Mouse (Mus musculus) forebrain, embryonic 10.5 days (tissue): Measurements from ENCODE around the gene Gm10972. TPM values are rescaled to one million over a fixed set of nuclear protein-coding genes. Genes with fewer than 3 reads are reported as not detected.

Source experiments
- polyA plus RNA-seq: library from polyadenylated mRNA; unstranded; fragments of >200 nt; fragmentation: Nextera tagmentation; extraction: Ambion mirVana; gene quantifications from 2 replicates; pipeline ENCODE4 v1.2.1, GENCODE M21; 2016

The Gm10972 gene
- polyA plus RNA-seq, 1 experiment from 2014 or later = not detected

Other genes starting within 250 kb of the Gm10972 start
- 0.15 and 0.21 TPM in 2 replicates for gene Lingo4, start 244.6 kb upstream of the Gm10972 start, polyA plus RNA-seq
- 37.6 and 38.1 TPM in 2 replicates for gene Tdrkh, start 229.8 kb upstream of the Gm10972 start, polyA plus RNA-seq
- 70.9 and 74.5 TPM in 2 replicates for gene Mrpl9, start 199.8 kb upstream of the Gm10972 start, polyA plus RNA-seq
- gene Oaz3, start 199.2 kb upstream of the Gm10972 start, polyA plus RNA-seq = 0.62 and 0.81 TPM in 2 replicates
- 34.7 and 46.8 TPM in 2 replicates for gene Celf3, start 164.8 kb upstream of the Gm10972 start, polyA plus RNA-seq
- gene Riiad1, start 162.8 kb upstream of the Gm10972 start, polyA plus RNA-seq = 6.0 and 6.9 TPM in 2 replicates
- gene Snx27, start 60.4 kb upstream of the Gm10972 start, polyA plus RNA-seq = 41.2 and 46.5 TPM in 2 replicates
- 3.4 and 4.1 TPM in 2 replicates for gene Tuft1, start 15.8 kb downstream of the Gm10972 start, polyA plus RNA-seq
- not detected in 2 replicates for gene Selenbp2, start 50.4 kb downstream of the Gm10972 start, polyA plus RNA-seq
- gene Cgn, start 143.4 kb downstream of the Gm10972 start, polyA plus RNA-seq = 9.1 and 10.3 TPM in 2 replicates
- 18.5 and 20.3 TPM in 2 replicates for gene Pogz, start 194.5 kb downstream of the Gm10972 start, polyA plus RNA-seq
- 345 and 349 TPM in 2 replicates for gene Psmb4, start 243.8 kb downstream of the Gm10972 start, polyA plus RNA-seq